Mouse (Mus musculus) heart, postnatal 25 days (tissue): Measurements from ENCODE around the gene Vdr. TPM values are rescaled to one million over a fixed set of nuclear protein-coding genes. Genes with fewer than 3 reads are reported as not detected.

Experiments
- DNase-seq: peaks from one replicate; pipeline ENCODE4 v3.0.0; 2022; ENCODE audit warnings: low spot score
- intact Hi-C: fragments of 180-260 bp; cut with DNase I; formaldehyde crosslinking; loops from one replicate; pipeline ENCODE4 v1.15.1; 2025
- total RNA-seq, 2 experiments: library from RNA; stranded (reverse); gene quantifications; 2 replicates each; pipeline ENCODE4 v1.2.3; 2021

Gene Vdr
- total RNA-seq, 2 experiments from 2014 or later, result 1.5 to 2.5 TPM

DNA sequence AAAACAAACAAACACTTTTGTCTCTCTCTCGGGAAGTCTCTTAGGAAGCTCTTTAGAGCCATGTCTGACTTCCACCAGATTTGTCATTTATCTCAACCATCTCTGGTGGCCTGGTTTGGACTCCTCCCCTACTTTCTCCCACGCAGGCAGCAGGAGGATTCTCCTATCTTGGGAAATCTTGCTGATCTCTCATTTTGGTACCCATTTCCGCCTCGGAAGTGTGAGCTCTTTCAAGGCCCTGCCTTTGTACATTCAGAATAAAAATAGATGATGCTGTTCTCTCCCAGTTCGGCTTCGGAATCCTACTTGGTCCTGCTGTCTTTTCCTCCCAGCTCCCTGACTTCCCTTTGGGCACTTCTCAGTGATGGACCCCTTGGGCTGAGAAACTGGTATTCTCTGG is 55.9 kb downstream of the Vdr start:
- intact Hi-C loops, result loop anchor here (2.0 kb wide), 1 partner anchor 98 kb away; no protein-coding TSS in a partner anchor

GRCm38 (mm10) chr15:97854059-97854458 is 56.4 kb downstream of the Vdr start:
- intact Hi-C loops, result loop anchor here (2.0 kb wide), 1 partner anchor 99 kb away; no protein-coding TSS in a partner anchor
- no peak for DNase-seq

More for the DNA sequence above, 55.9 kb downstream of the Vdr start:
- DNase-seq, result no peak

GRCm38 (mm10) chr15:97852291-97852690 is 58.1 kb downstream of the Vdr start:
- no peak for DNase-seq
- intact Hi-C loops, result no loop called here

GRCm38 (mm10) chr15:97851011-97851410 is 59.4 kb downstream of the Vdr start:
- intact Hi-C loops, result no loop called here

DNA sequence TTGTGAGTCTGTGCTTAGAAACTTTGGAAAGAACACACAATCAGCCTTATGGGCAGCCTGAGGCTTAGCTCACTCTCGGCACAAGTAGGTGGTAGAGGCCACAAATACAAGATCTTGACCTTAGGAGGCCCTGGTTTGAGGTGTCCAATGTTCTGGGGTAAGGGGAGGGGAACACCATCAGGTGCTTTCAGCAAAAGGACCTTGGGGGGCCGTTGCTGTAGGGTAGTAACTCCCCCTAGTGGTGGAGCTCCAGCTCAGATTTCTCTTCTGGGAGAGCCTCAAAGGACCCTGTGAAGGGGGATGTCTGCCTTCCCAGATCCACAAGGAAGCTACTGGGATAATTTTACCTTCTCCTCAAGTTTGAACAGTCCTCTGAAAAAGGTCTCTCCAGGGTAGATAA is 60.0 kb downstream of the Vdr start:
- no peak for DNase-seq
- intact Hi-C loops, result loop anchor here (1.0 kb wide), 1 partner anchor 132 kb away; no protein-coding TSS in a partner anchor

More at GRCm38 (mm10) chr15:97851011-97851410, 59.4 kb downstream of the Vdr start:
- no peak for DNase-seq

GRCm38 (mm10) chr15:97849116-97849911 is 61.1 kb downstream of the Vdr start:
- intact Hi-C loops, result loop anchor here (1.0 to 5.0 kb wide), 4 partner anchors 25 to 182 kb away; no protein-coding TSS in a partner anchor
- DNase-seq, result peak; percentile 77

- DNase-seq, result no peak
- intact Hi-C loops, result loop anchor here (2.0 to 5.0 kb wide), 2 partner anchors 23 to 181 kb away; no protein-coding TSS in a partner anchor
These were observed 62.6 kb downstream of the Vdr start for GRCm38 (mm10) chr15:97847866-97848265.

GRCm38 (mm10) chr15:97847285-97847684 is 63.1 kb downstream of the Vdr start:
- intact Hi-C loops, result loop anchor here (5.0 kb wide), 1 partner anchor 180 kb away; no protein-coding TSS in a partner anchor
- no peak for DNase-seq

DNA sequence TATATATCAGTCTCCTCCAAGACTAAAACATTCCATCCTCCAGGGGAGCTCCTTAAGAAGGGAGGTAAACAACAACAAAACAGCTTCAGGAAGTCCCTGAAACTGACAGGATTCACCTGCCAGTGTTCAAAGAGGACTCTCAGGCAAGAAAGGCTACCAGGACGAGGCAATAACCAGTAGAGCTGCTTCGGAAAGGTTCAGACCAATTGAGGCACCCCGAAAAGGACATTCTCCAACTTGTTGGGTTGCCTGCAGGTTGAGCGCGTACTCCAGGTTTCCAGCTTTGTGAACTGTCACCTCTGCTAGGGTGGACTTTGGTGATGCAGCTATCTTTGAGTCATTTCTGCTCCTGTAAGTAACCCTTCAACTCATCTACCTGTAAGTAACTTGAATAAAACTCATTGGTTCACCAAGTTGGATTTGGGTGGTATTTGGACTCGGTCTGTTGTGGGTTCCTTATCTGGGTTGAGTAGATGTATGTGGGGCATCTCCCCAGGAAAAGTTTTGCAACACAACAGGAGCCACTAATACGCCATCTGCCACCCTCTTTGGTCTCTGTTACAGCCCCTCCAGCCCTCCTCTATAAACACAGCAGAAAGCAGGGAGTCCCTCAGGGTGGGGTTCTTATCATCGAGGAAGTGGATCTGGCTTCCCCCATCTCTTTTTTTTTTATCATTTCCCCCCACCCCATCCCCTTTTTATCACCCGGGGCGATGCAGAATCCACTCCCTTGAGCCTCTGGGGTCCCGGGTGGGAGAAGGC is 64.1 kb downstream of the Vdr start:
- intact Hi-C loops, result loop anchor here (5.0 kb wide), 1 partner anchor 179 kb away; no protein-coding TSS in a partner anchor
- DNase-seq, result no peak

DNA sequence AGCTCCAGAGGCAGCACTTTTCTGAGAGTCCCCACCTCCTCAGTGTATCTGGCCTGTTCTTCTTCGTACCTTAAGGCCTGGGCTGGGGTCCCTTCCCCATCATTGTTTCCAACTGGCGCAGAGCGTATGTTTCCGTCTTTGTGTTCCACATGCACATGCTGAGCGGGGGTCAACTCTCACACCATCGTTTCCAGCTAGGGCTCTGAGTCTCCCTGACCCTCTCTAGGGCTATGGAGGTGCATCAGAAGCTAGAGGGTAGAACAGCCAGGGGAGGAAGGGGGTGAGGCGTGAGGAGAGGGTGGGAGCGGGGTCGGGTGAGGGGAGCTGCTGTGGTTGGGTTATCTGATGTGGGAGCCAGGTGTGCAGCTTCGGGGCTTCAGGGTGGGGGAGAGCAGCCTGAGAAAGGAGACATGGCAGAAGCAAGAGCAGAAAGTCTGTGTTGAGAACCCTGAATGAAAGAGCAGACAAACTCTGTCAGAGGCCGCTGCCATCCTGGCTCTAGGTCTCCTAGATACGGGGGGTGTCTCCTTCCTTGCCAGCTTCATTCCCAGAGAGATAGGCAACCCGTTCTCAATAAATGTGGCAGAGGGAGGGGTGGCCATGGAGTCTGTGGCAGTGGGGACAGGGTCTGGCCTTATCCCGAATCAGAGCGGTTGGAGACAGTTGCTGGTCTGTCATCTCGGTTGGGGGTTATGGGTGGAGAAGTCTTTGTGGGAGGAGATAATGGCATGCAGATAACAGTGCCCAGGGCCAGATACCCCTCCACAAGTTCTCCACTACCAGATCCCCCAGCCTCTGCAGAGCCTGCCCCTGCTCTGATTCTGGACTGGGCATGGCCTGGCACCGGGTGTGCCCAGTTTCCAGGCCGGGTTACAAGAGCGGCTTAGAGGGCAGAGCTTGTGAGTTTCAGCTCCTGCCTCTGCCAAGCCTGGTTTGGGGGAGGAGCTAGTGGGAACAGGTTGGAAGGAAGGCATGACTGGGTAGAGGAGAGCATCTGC is 66.1 kb downstream of the Vdr start, which contains the start of gene Hdac7:
Gene Hdac7, minus strand, starts transcription at position 466 of the 998 bp plus-strand sequence.
- no peak for DNase-seq
- intact Hi-C loops, result loop anchor here (5.0 kb wide), 1 partner anchor 177 kb away; no protein-coding TSS in a partner anchor

DNA sequence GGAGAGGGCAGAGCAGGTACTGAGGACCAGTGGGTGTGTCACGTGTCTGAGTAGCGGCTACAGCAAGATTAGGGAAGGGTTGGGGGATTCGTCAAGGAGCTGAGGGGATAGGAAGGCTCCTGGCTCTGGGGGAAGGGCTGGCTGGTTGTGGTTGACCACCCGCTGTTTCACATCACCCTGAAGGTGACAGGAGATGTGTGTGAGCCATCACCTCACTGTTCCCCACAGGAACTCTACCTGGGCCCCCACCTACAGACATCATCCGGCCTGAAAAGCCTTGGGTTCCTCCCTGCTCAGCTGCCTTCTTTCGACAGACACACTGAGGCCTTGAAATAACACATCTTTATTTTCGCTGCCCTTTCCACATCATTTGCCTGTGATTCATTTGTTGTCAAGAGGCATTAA is 67.2 kb downstream of the Vdr start:
- intact Hi-C loops, result no loop called here
- no peak for DNase-seq

GRCm38 (mm10) chr15:97842058-97842457 is 68.4 kb downstream of the Vdr start:
- intact Hi-C loops, result no loop called here
- DNase-seq, result no peak

DNA sequence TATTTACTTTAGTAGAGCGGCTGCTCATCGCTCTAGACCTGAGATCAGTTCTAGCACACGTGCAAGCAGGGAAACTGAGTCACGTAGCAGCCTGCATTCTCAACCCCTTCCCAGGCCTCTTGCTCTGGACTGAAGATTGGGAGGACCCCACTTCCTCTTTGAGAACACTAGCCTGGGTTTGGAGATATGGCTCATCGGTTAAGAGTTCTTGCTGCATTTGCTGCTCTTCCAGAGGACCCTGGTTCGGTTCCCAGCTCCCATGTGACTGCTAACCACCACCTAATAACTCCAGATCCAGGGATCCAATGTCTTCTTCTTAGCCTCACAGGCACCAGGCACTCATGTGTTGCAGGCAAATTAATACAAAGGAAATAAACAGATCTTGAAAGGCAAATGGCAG is 69.0 kb downstream of the Vdr start:
- DNase-seq, result no peak
- intact Hi-C loops, result no loop called here

DNA sequence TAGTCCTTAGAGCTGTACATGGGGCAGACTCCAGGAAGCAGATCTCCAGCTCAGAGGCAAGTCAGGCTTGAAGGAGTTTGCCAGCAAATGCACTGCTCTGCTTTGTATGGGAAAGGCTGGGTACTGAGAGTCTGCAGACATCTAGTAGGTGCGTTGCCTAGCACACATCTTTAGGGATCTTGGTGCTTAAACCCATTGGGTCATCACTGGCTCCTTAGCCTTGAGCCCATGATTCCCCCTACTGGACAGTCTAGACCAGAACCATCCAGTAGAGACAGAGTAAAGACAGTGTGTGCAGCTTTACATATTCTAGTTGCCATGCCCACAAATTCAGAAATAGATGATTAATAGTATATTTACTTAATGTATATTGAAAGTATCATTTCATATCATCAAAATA is 69.6 kb downstream of the Vdr start:
- DNase-seq, result no peak
- intact Hi-C loops, result no loop called here

- peak; percentile 77 for DNase-seq
- intact Hi-C loops, result no loop called here
These were observed 70.4 kb downstream of the Vdr start for GRCm38 (mm10) chr15:97839991-97840455.

DNA sequence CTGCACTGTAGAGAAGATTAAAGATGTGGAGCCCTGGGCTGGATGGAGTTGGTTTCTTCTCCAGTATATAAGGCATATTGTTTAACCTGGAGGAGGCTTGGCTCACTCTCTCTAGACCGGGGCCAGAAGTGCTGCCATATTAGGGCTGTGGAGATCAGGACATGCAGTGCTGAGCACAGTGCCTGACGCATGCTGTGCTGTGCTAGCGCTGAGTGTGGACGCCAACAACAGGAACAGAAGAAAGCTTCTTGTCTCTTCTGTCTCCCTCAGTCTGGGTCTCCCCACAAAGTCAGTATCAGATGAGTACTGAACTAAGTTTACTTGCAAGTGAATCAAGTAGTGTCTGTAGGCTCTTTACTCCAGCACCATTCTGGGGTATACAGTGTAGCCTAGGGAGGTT is 71.0 kb downstream of the Vdr start:
- intact Hi-C loops, result no loop called here
- no peak for DNase-seq

DNA sequence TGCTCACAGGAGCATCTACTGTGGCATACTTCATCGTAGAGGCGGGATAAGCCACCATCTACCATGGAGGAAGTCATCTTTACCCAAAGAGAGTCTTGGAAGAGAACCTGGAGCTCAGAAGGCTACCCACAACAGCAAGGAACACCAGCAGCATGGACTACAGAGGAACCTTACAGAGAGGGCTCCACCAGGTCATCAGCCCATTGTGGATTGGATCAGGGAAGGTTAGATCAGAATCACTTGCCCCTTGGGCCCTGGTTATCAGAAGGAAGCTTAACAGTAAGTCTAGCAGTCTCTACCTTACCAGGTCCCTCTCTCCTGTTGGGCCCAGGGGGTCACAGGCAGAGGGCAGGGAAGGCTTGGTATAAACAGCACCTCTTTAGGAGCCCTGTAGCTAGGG is 71.4 kb downstream of the Vdr start:
- intact Hi-C loops, result no loop called here
- DNase-seq, result no peak

DNA sequence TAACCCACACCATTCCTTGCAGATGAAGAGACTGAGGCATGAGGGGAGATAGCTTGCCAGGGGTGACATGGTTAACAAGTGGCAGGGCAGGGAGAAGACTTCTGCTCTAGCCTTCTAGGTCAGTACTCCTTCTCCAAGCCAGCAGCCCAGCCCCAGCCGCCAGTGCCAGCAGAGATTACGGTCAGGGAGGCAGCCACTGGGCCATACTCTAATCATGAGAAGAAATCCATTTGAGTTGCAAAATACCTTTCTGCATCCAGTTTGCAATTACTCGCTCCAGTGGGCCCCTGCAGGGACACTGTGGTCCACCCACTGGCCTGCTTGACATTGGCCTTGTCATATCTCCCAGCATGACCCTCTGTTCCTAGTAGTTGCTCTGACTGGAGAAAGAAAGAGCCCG is 72.0 kb downstream of the Vdr start:
- DNase-seq, result no peak

DNA sequence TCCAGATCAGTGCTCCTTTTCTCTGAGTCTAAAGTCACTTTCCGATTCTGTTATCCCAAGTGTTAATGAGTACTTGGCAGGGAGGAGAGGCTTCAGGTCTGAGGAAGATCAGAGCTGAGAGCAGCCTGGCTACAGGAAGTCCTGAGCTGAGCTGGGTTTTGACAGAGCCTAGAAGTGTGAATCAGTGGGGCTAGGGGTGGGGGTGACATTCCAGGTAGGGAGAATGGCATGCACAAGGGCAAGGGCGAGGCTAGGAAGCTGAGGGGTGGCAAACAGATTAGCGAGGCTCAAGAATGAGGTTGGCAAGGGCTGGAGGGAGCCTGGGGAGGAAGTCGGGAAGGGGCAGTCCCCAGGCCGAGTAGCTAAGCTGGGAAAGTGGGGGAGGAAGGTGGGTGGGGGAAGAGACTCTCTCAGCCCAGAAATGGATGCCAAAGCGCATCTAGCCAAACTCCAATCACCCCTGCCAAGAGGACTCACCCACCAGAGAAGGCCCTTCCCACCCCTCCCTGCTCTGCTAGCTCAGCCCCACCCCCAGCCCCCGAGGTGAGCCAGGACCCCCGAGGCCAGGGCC is 72.9 kb downstream of the Vdr start:
- intact Hi-C loops, result no loop called here
- no peak for DNase-seq

More for the DNA sequence above, 72.0 kb downstream of the Vdr start:
- intact Hi-C loops, result no loop called here
